Mouse (Mus musculus): ENCODE results near the gene AU040320. TPM values are rescaled to one million over a fixed set of nuclear protein-coding genes. Genes with fewer than 3 reads are reported as not detected.

Gene AU040320
- total RNA-seq, 1 experiment from 2014 or later = 36.4 TPM

Other genes with a start within 250 kb of the AU040320 start
- gene Ago4, start 220.1 kb upstream of the AU040320 start, total RNA-seq (2017) = 18.7 and 22.1 TPM in 2 replicates
- 4.5 and 9.7 TPM in 2 replicates for gene Clspn, start 196.6 kb upstream of the AU040320 start, total RNA-seq (2017)
- gene 5730409E04Rik, start 143.7 kb upstream of the AU040320 start, total RNA-seq (2017) = 0.74 TPM in 1 of 2 replicates, not detected in the other
- 38.3 and 42.8 TPM in 2 replicates for gene Psmb2, start 75.9 kb upstream of the AU040320 start, total RNA-seq (2017)
- gene Tfap2e, start 17.3 kb upstream of the AU040320 start, total RNA-seq (2017) = not detected in 2 replicates
- 6.6 and 8.3 TPM in 2 replicates for gene Ncdn, start 106 bp upstream of the AU040320 start, total RNA-seq (2017)
- gene Zmym4, start 214.6 kb downstream of the AU040320 start, total RNA-seq (2017) = 27.4 and 40.6 TPM in 2 replicates

Measured in neutrophil, adult 5-6 weeks (primary cell).